Mouse (Mus musculus) mouse trophoblast stem cell (cell line): Measurements from ENCODE around the gene Rbms1.

Source experiments
- in situ Hi-C, 2 experiments: fragments of 300-500 bp; cut with MseI, MboI; formaldehyde crosslinking; loops; 2 replicates in 1 of 2; 3 replicates in 1 of 2; pipeline ENCODE4 v1.15.1; 2025

Gene Rbms1

DNA sequence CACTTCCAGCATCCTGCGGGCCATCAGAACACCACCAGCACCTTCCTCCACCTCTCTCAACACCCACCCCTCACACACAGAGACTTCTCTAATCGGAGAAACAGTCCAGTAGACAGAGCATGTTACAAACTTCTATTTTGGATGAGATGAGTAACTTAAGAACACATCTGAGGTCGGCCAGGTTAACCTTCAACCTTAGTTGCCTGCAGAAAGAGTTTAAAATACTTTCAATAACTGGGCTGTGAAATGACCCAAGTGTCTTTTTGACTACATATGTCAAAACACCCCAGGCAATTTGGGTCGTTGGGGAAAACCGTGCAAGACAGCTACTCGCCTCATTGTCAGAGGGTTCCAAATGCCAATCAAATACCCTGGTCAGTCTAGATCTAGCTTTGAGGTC is 250.5 kb downstream of the Rbms1 start:
- in situ Hi-C loops, result no loop called here

DNA sequence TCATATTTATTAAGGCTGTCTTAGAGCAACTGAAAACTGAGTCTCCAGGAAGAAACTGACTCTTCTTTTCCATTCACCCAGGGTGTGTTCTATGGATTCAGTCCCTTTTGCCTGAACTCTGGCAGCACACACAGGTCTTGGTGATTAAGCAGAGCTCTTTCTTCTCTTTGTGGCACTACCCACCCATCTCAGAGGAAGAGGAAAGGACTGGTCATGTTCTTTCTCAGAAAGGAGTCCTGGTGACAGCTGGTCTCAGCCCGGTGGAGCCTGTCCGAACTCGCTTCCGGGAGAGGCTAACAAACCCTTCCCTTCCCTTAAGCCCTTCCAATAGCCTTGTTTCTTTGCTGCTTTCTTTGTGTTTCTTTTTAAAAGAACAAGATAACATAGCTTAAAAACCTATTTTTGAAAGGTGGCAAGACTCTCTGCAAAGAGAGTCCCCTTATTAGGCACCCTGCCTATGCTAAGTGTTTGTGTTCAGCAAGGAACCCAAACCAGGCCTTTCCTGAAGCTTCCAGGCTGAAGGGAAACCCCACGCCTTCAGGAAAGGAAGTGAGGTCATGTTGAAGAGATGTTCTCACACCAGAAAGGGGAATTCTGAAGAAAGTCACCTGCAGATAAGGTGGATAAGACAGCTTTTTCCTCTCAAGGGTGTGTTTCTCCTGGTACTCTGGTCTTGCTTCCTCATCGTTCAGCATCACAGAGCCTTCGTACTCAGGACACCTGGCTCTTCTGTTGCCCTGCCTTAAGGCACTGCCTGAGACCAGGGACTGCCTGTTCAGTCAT is 251.7 kb downstream of the Rbms1 start:
- in situ Hi-C loops, result no loop called here

DNA sequence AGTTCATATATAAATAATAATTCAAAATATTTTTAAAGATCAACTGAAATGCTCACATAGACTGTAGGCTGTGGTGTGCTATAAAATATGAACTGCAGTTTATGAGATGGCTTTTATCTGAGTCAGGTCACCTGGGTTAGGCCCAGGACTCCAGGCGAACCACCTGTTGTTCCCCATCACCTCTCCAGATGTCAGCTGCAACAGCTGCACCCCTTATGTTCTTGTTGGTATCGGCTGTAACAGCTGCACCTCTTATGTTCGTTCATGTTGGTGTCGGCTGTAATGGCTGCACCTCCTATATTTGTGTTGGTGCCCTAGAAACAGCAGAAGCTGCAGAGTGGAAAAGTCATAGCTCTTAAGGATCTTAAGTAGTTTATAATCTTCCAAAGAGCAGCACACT is 252.7 kb downstream of the Rbms1 start:
- in situ Hi-C loops, result no loop called here

DNA sequence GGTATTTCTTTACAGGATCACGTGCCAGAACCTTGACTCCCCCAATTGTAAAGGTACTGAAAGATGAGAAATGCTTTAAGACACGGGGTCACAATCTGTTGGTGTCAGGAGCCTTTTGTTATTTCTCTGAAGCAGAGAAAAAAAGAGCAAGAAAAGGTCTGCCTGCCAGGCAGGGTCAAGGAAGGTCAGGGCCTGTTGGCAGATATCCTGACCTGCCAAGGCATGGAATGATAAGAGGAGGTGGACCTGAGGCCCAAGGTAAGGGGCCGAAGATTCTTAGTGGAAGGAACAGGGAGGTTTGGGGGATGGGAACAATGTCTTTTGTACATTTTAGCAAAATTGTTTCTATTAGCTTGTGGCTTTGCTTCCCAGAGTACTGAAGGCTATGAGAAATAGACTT is 254.3 kb downstream of the Rbms1 start:
- in situ Hi-C loops, result no loop called here

- in situ Hi-C loops, result no loop called here
Observed at GRCm38 (mm10) chr2:60706866-60707265, 256.1 kb downstream of the Rbms1 start.

DNA sequence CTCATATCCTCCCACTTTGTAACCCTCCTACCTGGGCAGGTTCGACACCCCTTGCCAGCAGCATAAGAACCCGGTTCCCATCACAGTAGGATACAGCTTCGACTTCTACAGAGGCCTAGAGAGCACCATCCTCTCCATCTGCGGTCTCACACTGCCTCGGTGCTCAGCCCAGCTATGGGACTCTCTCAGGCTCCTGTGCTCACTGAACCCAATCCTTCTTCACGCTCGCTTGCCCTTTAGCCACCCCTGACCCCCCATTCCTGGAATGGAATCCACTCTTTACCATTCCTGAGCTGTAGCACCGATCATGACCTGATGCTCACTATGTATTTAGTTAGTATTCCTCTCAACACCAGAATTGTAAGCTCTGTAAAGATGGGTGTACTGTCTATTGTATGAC is 257.6 kb downstream of the Rbms1 start:
- in situ Hi-C loops, result no loop called here

DNA sequence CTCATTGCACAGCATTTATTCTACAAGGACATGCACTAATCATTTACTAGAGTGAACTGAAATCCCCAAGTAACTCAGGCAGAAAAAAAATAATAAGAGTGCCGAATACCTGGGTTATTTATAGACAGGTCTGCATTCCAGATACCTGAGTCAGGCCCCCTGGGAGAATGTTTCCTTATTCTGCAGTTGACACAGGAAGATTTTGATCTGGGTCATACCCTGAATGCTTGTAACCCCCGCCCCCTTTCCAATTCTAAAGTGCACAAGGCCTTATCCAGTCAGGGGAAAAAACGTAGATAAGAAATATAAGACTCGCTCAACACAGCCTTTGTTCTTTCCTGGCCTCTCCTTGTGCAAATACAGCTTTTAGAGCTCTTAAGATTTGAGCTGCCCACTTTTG is 259.7 kb downstream of the Rbms1 start:
- in situ Hi-C loops, result no loop called here

- in situ Hi-C loops, result no loop called here
Observed at GRCm38 (mm10) chr2:60700956-60701355, 262.0 kb downstream of the Rbms1 start.
